Mouse (Mus musculus): ENCODE measurements around the gene Zfp607b. TPM values are rescaled to one million over a fixed set of nuclear protein-coding genes. Genes with fewer than 3 reads are reported as not detected.
A peak's percentile ranks its signal among the peaks of the same experiment; 100 is the strongest.

The Zfp607b gene
- polyA plus RNA-seq, 1 experiment from 2014 or later = 4.6 TPM

DNA sequence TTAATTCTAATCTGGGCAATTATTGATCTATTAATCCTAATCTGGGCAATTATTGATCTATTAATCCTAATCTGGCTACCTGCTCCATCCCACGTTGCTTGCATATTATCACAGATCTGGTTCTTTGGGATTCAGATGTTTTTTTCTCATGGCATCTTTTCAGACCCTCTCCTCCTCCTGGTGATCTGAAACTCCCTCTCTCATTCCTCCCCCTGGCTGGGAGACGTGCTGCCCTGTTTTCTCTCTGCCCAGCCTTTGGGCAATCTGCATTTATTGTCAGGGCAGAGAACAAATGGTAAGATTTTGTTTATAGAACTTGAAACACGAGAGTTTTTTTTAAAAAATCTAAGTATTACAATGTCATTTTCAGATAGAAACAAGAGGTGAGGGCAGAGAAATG is 1.3 kb upstream of the Zfp607b start:
- Histone ChIP-seq H3K9ac (0 out of 2 replicates have a peak overlapping the region, but pooled peaks have one; percentile 62), H3K27me3 (no peaks in the 10 kb centered on the region), H3K4me1 (peaks cover 18% of the 10 kb centered on the region), H3K27ac (no peak overlapping the region), H3K9me3 (replicated peaks) (no peaks in the 10 kb centered on the region), H3K4me3 (replicated peaks) (no peak overlapping the region; the same call in 1 of the 2 replicates), H3K36me3 (no peaks in the 10 kb centered on the region), H3K4me2 (peak overlapping the region; percentile 72)
- ATAC-seq (replicated peaks; ENCODE audit: low FRiP score) = no peak
- 73% methylated on average over 3 of the region's 3 CpGs for WGBS

DNA sequence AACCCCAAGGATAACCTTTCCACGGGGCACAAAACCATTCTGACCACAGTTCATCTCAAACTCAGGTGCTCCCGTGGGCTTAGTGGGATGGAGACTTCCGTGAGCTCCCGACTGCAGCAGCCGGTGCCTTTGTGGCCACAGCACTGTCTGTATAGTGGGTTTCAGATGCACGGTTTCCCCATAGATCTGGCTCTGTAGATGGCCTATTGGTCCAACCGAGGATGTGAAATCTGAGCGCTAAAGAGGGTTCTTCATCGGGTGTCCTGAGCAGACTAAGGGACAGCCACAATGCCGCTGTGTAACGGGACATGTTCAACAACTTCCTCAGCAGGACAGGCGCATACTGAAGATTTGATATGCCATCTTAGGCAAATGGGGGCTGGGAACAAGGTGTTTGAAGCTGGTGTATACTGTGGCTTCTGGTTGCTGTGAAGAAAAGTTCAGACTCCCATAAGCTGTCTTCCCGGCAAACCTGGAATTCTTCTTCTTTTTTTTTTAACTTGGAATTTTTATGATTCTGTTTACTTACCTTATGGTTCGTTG is 823 bp upstream of the Zfp607b start:
- Histone ChIP-seq H3K4me3 (replicated peaks) (peak overlapping the region; percentile 55), H3K36me3 (no peaks in the 10 kb centered on the region), H3K27ac (peak overlapping the region; percentile 83; the same call in 1 of the 2 replicates), H3K4me2 (peak overlapping the region; percentile 72), H3K4me1 (peaks cover 18% of the 10 kb centered on the region), H3K27me3 (no peaks in the 10 kb centered on the region), H3K9me3 (replicated peaks) (no peaks in the 10 kb centered on the region), H3K9ac (peak overlapping the region; percentile 62)
- no peak for ATAC-seq (replicated peaks; ENCODE audit: low FRiP score)
- WGBS = 33% methylated on average over 14 of the region's 14 CpGs

DNA sequence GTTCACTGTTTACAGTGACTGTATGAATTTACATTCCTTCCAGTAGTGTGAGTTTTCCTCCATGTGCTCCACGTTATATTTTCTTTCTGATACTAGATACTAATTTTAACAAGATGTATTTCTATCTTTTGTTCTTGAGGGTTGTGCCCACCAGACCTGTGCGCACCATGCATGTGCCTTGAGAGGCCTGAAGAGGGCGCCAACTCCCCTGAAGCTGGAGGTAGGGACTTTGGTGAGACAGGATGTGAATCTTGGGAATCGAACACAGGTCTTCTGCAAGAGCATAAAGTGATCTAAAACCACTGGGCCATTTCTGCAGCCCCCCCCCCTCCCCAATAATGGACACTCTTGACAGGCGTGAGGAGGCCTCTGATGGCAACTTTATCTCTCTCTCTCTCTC is 1.9 kb downstream of the Zfp607b start:
- Histone ChIP-seq H3K36me3 (no peaks in the 10 kb centered on the region), H3K9ac (no peak overlapping the region), H3K4me2 (no peak overlapping the region), H3K4me3 (replicated peaks) (no peak overlapping the region), H3K27me3 (no peaks in the 10 kb centered on the region), H3K9me3 (replicated peaks) (no peaks in the 10 kb centered on the region), H3K27ac (no peak overlapping the region), H3K4me1 (peaks cover 12% of the 10 kb centered on the region)
- ATAC-seq (replicated peaks; ENCODE audit: low FRiP score) = no peak
- WGBS = 40% methylated on average over 5 of the region's 5 CpGs

DNA sequence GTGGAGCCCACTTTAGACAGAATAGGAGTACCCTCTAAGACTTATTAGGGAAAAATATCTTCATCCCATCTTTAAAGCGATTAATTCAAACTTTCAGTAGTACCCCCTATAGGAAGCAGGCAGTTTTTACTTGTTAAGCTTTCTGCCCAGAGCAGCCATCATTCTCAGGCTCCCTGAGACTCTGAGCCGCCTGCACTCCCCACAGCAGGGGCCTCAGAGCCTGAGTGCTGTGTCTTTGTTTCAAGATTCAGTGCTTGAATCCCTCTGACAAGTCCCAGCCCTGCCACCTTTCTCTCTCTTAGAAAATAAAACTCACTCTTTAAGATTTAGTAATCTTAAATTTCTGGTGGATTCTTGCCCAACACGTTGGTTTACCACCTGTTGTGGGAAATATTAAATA is 7.6 kb downstream of the Zfp607b start:
- H3K9ac ChIP-seq = no peak overlapping the region
- H3K36me3 ChIP-seq = no peaks in the 10 kb centered on the region
- no peaks in the 10 kb centered on the region for H3K4me1 ChIP-seq
- no peak for ATAC-seq (replicated peaks; ENCODE audit: low FRiP score)
- H3K4me3 ChIP-seq (replicated peaks) = no peak overlapping the region
- 64% methylated on average over 3 of the region's 3 CpGs for WGBS
- no peaks in the 10 kb centered on the region for H3K9me3 ChIP-seq (replicated peaks)
- H3K27ac ChIP-seq = no peak overlapping the region
- no peak overlapping the region for H3K4me2 ChIP-seq
- no peaks in the 10 kb centered on the region for H3K27me3 ChIP-seq

DNA sequence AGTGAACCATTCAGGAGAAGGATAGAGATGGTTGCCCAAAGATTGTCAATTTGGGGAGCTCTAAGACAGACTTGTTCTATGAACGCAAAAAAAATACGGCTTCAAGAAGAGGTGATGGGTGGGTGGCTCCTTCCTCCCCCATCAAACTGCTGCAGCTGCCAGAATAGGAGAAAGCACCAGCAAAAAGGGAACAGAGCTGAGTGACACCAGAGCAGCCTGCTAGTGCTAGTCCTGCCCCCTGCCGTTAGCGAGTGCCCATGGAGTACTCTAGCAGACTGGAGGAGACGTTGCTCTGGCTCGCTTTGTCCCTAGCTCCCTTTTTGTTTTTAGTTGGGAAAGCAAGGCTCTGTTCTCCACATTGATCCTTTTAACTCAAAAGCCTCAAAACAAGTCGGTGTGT is 21.3 kb downstream of the Zfp607b start:
- 87% methylated on average over 7 of the region's 7 CpGs for WGBS
- Histone ChIP-seq H3K27ac (no peak overlapping the region), H3K4me3 (replicated peaks) (no peak overlapping the region), H3K9me3 (replicated peaks) (no peaks in the 10 kb centered on the region), H3K36me3 (no peaks in the 10 kb centered on the region), H3K4me1 (no peaks in the 10 kb centered on the region), H3K4me2 (no peak overlapping the region), H3K27me3 (no peaks in the 10 kb centered on the region), H3K9ac (no peak overlapping the region)
- ATAC-seq (replicated peaks; ENCODE audit: low FRiP score) = no peak

DNA sequence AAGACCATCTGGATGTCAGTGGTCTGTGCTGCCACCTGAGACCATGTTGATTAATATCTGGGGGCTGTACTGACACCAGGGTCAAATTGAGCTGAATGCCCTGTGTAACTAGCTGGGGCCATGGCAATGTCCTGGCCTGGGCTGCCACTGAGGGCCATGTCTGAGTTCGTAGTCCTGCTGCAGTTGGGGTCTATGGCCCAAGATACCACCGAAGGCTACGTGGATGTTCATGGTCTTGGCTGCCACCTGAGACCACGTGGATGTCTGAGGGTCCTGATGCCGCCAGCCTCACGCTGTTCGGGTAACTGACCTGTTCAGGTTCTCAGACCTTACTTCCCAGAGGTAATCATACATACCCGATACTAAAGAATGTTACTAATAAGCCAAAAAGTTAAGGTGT is 32.8 kb downstream of the Zfp607b start:
- 95% methylated on average over 8 of the region's 8 CpGs for WGBS
- Histone ChIP-seq H3K27me3 (no peaks in the 10 kb centered on the region), H3K4me2 (no peak overlapping the region), H3K4me1 (peaks cover 3% of the 10 kb centered on the region; the same call in 1 of the 2 replicates), H3K9me3 (replicated peaks) (no peaks in the 10 kb centered on the region; the same call in 1 of the 2 replicates), H3K36me3 (no peaks in the 10 kb centered on the region), H3K27ac (no peak overlapping the region), H3K9ac (no peak overlapping the region), H3K4me3 (replicated peaks) (no peak overlapping the region)
- no peak for ATAC-seq (replicated peaks; ENCODE audit: low FRiP score)

DNA sequence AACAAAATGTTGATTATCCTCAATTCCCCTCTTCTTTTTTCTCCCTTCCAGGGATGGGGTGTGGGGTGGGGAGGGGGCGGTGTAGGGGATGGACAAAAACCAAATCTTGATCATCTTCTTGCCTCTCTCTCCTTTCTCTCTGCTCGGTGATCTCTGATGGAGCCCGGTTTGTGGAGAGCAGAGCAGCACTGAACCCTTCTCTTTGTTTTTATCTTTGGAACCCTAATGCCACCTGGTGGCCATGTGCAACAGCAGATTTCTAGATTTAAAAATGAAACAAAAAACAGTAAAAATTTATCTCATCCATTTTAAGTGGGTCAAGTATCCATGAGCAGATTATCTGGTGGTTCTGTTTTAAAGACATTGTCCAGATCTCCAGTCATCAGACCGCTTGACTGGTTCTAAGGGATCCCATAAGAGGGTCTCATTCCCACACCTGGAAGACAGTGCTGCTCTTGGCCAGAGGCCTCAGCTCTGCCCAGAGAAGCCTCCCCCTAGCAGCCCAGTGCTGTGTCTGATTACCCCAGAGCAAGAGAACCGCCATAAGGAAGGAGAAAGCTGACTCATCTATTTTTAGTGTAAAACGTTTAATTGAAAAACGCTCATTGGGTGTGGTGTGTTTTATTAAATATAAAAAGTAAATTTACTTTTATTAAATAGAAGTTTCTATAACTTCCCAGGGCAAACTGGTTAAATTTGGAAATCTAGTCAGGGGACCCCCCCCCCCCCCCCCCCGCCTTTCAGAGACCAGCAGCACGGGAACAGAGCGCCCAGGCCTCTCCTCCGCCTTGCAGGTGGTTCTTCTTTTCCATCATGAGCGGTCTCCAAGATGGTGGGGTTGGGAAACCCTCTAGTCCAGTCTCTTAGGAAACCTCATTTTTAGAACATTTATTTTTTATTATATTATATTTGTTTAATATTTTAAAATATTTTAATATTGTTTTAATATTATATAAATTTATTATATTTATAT is 36.7 kb downstream of the Zfp607b start:
- peak; percentile 56; the same call in 1 of the 2 replicates for ATAC-seq (replicated peaks; ENCODE audit: low FRiP score)
- Histone ChIP-seq H3K27ac (no peak overlapping the region), H3K4me2 (peak overlapping the region; percentile 23; the same call in 1 of the 2 replicates), H3K9me3 (replicated peaks) (no peaks in the 10 kb centered on the region), H3K4me3 (replicated peaks) (no peak overlapping the region), H3K27me3 (no peaks in the 10 kb centered on the region), H3K9ac (no peak overlapping the region), H3K4me1 (peaks cover 3% of the 10 kb centered on the region; the same call in 1 of the 2 replicates), H3K36me3 (no peaks in the 10 kb centered on the region)
- WGBS = 46% methylated on average over 12 of the region's 12 CpGs

DNA sequence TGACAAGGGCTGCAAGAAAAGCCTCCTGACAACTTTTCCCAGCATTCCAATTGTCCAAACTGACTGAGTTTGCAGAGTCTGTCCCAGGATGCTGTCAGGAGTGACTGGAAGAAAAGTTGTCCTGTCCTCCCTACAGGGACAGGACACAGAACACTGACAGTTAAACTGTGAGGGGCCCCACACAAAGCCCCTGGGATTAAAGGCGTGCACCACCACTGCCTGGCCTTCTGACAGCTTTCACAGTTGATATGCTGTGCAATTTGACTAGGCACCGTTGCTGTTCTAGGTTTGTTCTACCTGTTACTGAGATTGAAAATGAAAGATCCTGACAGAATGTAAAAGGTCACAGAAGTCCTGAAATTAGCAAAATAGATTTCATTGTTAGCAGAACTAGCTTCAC is 38.3 kb downstream of the Zfp607b start:
- Histone ChIP-seq H3K27me3 (no peaks in the 10 kb centered on the region), H3K4me3 (replicated peaks) (no peak overlapping the region), H3K9ac (no peak overlapping the region), H3K4me1 (peaks cover 11% of the 10 kb centered on the region), H3K27ac (no peak overlapping the region), H3K9me3 (replicated peaks) (no peaks in the 10 kb centered on the region), H3K36me3 (no peaks in the 10 kb centered on the region), H3K4me2 (no peak overlapping the region)
- 51% methylated on average over 2 of the region's 2 CpGs for WGBS
- ATAC-seq (replicated peaks; ENCODE audit: low FRiP score) = no peak

DNA sequence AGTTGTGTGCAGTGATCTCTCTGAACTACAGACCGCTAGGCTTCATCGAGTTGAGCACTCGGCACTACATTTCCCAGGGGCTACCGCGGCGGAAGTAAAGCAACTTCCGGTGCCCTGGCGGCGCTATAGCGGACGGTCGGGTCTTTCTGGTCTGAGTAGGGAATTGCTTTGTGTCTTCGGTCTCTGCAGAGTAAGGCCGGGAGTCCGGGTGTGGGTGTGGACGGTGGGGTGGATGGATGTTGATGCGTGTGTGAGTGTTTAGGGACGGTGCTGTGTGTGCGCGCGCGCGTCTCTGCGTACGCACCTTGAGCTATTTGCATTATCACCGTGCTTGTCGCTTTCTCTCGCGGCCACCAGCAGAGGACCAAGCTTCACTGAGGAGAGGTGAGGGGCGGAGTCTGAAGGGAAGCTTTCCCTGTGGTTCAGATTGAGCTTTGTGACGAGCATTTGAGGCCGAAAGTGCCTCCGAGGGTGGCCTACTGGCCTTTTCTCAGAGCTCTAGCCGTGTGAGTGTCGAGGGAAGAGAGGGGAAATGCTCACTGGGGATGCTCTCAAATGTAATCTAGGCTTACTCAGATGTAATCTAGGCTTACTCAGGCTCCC is 42.2 kb downstream of the Zfp607b start, which contains the start of gene Zfp60:
TSS of gene Zfp60 (plus strand) at position 109 of the 603 bp plus-strand sequence.
- peak within 1 kb of the TSS; percentile 77 for H3K4me3 ChIP-seq (replicated peaks)
- H3K9me3 ChIP-seq (replicated peaks) = no peaks in the 10 kb centered on the region
- WGBS = 0% methylated on average over 35 of the region's 35 CpGs
- ATAC-seq (replicated peaks; ENCODE audit: low FRiP score) = peak; percentile 96
- no peaks in the 10 kb centered on the region for H3K36me3 ChIP-seq
- H3K27ac ChIP-seq = peak within 1 kb of the TSS; percentile 97
- no peaks in the 10 kb centered on the region for H3K27me3 ChIP-seq
- H3K9ac ChIP-seq = peak within 1 kb of the TSS; percentile 79
- H3K4me1 ChIP-seq = peaks cover 17% of the 10 kb centered on the region
- H3K4me2 ChIP-seq = peak within 1 kb of the TSS; percentile 66

DNA sequence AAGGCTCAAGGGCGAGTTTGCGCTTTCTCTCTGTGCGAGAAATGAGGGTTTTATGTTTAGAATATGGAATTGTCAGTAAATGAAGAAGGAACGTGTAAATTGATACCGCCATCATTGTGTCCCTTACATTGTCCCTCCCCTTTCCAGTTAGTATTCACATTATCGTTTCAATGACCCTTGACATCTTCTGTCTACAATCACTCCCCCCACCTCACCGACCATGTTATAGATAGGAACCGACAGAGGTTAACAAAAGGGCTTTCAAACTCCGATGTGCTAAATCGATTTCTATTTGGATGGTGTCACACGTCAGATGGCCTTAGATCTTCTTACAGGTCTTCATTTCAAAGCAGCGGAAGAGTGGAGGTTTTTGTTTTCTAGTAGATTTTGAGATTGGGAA is 42.8 kb downstream of the Zfp607b start:
- Histone ChIP-seq H3K9me3 (replicated peaks) (no peaks in the 10 kb centered on the region), H3K4me2 (peak overlapping the region; percentile 66), H3K4me3 (replicated peaks) (peak overlapping the region; percentile 77), H3K36me3 (no peaks in the 10 kb centered on the region), H3K4me1 (peaks cover 17% of the 10 kb centered on the region), H3K27ac (peak overlapping the region; percentile 97), H3K9ac (peak overlapping the region; percentile 79), H3K27me3 (no peaks in the 10 kb centered on the region)
- 6% methylated on average over 12 of the region's 12 CpGs for WGBS
- no peak for ATAC-seq (replicated peaks; ENCODE audit: low FRiP score)

DNA sequence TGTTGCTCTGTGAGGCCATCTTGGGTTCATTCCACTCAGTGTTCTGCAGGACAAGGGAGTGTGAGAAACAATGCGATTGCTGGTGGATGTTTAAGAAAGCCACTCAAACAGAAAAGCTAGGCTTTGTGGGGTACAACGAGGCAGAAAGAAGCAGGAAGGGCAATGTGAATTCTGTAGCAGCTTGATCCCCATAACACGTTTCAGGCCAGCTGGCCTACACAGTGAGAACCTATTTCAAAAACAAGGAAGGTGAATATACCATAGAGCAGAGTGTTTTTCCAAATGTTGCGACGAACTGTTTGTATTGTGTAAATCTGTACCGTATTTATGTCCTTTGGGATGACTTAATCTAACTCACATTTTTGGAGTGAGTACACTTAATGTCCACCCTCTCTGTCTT is 43.4 kb downstream of the Zfp607b start:
- H3K27ac ChIP-seq = no peak overlapping the region
- ATAC-seq (replicated peaks; ENCODE audit: low FRiP score) = no peak
- peak overlapping the region; percentile 66 for H3K4me2 ChIP-seq
- no peaks in the 10 kb centered on the region for H3K9me3 ChIP-seq (replicated peaks)
- WGBS = 83% methylated on average over 6 of the region's 6 CpGs
- H3K36me3 ChIP-seq = no peaks in the 10 kb centered on the region; the same call in 1 of the 2 replicates
- no peaks in the 10 kb centered on the region for H3K27me3 ChIP-seq
- H3K9ac ChIP-seq = peak overlapping the region; percentile 79; the same call in 1 of the 2 replicates
- H3K4me3 ChIP-seq (replicated peaks) = peak overlapping the region; percentile 77
- peaks cover 17% of the 10 kb centered on the region for H3K4me1 ChIP-seq

DNA sequence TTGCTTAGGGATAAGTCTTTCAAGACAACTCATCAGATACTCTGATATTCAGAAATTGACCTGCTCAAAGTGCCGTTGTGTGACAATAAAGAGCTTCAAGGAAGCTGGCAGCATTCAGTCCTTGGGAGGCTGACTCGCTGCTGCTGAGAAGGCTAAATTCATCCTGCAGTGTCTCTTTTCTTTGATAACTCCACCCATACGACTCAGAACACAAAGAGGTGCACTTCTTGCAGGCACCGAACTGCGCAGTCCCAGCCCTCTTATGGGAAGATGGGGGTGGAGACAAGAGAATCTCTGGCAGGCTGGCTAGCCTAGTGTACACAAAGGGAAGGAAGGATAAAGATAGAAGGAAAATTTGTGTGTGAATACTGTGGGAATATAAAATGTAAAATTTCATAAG is 46.3 kb downstream of the Zfp607b start:
- 83% methylated on average over 5 of the region's 5 CpGs for WGBS
- no peak overlapping the region for H3K4me3 ChIP-seq (replicated peaks)
- H3K36me3 ChIP-seq = peaks cover 26% of the 10 kb centered on the region

More for the DNA sequence above, 46.3 kb downstream of the Zfp607b start:
- Histone ChIP-seq H3K9ac (no peak overlapping the region), H3K9me3 (replicated peaks) (no peaks in the 10 kb centered on the region), H3K4me2 (no peak overlapping the region), H3K27ac (no peak overlapping the region), H3K27me3 (no peaks in the 10 kb centered on the region), H3K4me1 (peaks cover 17% of the 10 kb centered on the region)
- ATAC-seq (replicated peaks; ENCODE audit: low FRiP score) = no peak
